Mouse (Mus musculus) monocyte, adult 5-6 weeks (primary cell): ENCODE data around the gene Crx. TPM values are rescaled to one million over a fixed set of nuclear protein-coding genes. Genes with fewer than 3 reads are reported as not detected.
"Not testable (repeated sequence)": the region's sequence is repeated elsewhere in the genome, so short reads cannot be mapped to it uniquely, and the experiment has no call there.

ENCODE experiments used
- ATAC-seq: fragments of 153-309, 156-312 bp; replicated peaks from 2 replicates; pipeline ENCODE4 v1.8.0; 2017; ENCODE audit warnings: mild to moderate bottlenecking; ENCODE audit not compliant: low TSS enrichment, insufficient number of reproducible peaks, severe bottlenecking, poor library complexity, low FRiP score
- total RNA-seq: library from RNA; stranded (forward); fragments of 200-1000, 200-491, 200-594 nt; gene quantifications from 3 replicates; pipeline ENCODE4 v1.2.3, GENCODE M21; 2017

Gene Crx
- total RNA-seq, result not detected in 3 replicates

DNA sequence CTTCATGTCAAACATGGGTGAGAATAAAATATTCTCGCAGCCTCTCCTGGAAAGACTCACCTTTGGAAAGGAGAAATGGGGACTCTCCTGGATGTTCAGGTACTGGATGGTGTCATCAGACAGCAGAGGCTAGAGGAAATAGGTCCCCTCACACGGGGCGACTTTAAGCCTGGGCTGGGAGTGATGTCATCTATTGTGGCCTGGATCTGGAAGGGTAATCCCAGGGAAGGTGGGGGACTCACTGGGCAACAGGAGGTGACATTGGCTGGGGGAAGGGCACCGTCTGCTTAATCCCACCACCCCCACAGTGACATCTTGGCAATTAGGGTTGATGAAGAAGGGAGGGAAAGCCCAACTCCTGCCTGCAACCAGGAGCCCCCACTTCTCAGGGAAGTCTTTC is at the start of gene Crx:
Gene Crx (minus strand): TSS at position 213 of the 400 bp plus-strand sequence.
- ATAC-seq, result no peak

GRCm38 (mm10) chr7:15922220-15922773 is 42.5 kb upstream of the Crx start, which contains the start of gene Selenow:
Selenow (minus strand) TSS chr7:15922402.
- ATAC-seq, result peak; percentile 91

DNA sequence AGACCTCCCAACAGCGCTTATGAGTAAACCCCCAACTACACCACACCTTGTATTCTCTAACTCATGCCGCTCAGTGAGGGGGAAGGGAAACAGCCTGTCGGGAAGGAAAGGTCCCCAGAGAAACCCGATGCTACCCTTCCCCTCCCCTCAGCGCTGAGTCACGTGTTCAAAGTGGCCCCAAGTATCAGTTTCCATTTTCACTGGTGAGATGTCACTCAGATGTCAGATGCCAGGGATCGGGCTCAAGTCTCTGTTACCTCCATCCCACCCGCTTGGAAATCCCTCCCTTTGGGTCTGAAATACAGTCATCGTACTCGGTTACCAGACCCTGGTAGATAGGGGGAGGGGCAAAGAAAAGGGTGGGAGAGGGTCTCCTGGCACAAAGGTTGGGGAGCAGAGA is 42.0 kb upstream of the Crx start:
- peak; percentile 19; the same call in 1 of the 2 replicates for ATAC-seq

GRCm38 (mm10) chr7:15920645-15921190 is 41.0 kb upstream of the Crx start:
- ATAC-seq, result no peak

GRCm38 (mm10) chr7:15919947-15920346 is 40.2 kb upstream of the Crx start:
- no peak for ATAC-seq

DNA sequence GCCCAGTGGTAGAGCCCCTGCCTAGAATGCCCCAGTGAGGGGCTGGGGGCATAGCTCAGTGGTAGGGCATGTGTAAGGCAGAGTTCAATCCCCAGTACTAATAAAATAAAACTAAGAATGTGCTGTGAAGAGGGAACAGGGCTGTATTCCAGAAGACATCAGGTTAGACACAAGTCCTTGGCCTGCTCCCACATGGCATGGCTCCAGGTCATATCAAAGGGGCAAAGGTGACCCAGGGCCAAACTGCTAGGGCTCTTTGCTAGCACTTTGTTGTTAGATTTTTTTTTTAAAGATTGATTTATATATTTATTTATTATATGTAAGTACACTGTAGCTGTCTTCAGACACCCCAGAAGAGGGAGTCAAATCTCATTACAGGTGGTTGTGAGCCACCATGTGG is 38.6 kb upstream of the Crx start:
- no peak for ATAC-seq

GRCm38 (mm10) chr7:15916996-15917395 is 37.2 kb upstream of the Crx start:
- no peak for ATAC-seq

- ATAC-seq, result no peak
Measured at GRCm38 (mm10) chr7:15916134-15916723, 36.5 kb upstream of the Crx start.

- ATAC-seq, result not testable (repeated sequence)
Measured at GRCm38 (mm10) chr7:15915695-15916094, 35.9 kb upstream of the Crx start.

DNA sequence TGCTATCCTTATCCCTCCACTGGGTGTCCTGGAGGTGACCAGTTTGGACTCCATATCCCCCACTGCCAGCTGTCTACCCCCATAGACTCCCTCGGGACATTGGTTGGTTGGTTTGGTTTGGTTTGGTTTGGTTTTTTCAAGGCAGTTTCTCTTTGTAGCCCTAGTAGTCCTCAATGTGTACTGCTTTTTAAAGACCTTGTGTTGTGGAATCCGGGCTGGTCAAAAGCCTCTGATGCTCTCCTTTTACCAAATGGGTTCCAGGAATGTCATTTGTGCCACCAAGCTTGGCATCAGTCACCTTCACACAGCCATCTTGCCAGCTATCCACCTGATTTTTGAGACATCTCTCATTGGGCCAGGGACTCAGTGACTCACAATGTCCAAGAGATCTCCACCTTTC is 35.0 kb upstream of the Crx start:
- ATAC-seq, result no peak

GRCm38 (mm10) chr7:15914252-15914651 is 34.5 kb upstream of the Crx start:
- ATAC-seq, result peak; percentile 76

DNA sequence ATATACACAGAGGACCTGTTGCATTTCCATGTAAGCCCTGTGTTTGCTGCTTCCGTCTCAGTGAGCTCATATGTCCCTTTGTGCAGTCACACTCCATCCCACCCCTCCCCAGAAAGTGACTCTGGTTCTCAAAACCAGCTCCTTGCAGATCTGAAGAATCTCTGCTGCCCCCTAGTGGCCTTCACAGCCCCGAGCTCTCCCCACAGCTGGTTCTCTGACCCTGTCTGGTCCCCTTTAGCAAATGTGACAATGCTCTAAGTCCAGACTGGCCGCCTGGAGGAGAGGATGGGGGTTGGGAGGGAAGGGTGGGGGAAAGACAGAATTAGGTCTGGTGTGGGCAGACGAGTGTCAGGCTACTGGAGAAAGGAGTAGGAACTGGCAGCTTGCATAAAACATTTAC is 32.4 kb upstream of the Crx start:
- ATAC-seq, result peak; percentile 46; the same call in 1 of the 2 replicates

GRCm38 (mm10) chr7:15910521-15910920 is 30.8 kb upstream of the Crx start:
- ATAC-seq, result no peak

GRCm38 (mm10) chr7:15907971-15908590 is 28.3 kb upstream of the Crx start:
- no peak for ATAC-seq

GRCm38 (mm10) chr7:15906602-15907001 is 26.8 kb upstream of the Crx start:
- no peak for ATAC-seq

- ATAC-seq, result no peak
Measured at GRCm38 (mm10) chr7:15905861-15906260, 26.1 kb upstream of the Crx start.

DNA sequence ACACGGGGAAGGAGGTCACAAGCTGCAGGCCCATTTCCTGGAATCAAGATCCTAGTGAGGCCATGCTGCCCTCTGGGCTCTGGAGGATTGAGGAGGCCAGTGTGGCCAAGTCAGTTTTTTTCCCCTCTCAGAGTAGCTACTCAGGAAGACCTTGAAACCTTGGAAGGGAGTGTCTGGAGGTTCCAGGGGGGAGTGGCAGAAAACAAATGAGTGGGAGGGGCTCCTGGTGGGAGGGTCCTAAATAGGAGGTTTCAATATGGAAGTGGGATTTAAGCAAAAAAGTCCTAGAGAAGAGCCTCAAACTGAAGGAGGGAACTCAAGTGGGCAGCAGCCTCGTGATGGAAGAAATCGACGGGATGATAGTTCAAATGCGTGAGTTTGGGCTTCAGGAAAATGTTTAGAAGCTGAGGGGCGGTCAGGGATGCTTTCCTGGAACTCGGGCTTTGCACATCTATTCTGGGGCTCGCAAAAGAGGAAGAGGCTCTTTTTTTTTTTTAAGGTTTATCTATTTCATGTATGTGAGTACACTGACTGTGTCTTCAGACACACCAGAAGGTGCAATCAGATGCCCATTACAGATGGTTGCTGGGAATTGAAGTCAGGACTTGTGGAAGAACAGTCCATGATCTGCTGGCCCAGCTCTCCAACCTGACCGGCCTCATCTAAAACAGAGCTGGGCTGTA is 21.7 kb upstream of the Crx start:
- ATAC-seq, result no peak

DNA sequence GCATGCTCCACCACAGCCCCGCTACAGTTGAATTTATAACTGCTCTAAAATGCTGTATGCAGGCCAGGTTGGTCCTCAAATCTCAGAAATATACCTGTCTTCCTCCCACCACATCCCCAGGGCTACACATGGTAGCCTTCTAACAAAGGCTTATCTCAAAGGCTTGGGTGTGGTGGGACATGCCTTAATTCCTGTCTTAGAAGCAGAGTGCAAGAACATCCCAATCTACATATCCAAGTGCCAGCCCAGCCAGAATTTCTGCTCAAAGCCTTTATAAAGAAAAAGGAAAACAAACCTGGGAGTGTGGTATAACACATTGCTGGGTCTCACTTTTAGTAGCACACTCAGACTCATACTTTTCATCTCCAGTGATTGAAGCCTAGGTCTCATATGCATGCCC is 14.5 kb upstream of the Crx start:
- ATAC-seq, result no peak

GRCm38 (mm10) chr7:15884127-15884526 is 4.4 kb upstream of the Crx start:
- no peak for ATAC-seq
